Mouse (Mus musculus): ENCODE measurements around the gene Pigq.

DNA sequence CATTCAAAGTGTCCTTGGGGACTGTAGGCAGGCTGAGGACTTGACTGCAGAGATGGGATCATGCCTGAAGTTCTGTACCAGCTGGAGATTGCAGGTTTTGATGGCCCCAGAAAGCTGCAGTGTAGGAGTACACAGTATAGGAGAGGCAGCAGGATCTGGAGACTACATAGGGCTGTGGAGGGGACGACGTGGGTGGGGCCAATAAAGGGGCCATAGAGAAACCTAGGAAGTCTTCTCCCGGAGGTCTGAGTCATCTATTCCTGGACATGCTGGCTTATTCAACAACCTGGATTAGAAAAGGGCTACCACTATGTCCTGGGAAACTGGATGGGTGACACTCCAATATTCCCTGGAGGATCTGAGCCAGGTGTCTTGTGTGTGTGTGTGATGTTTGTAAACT is 11.0 kb upstream of the Pigq start:
- TF ChIP-seq POLR2AphosphoS2 (IDR thresholded peaks at IDR 0.05; ENCODE audit: insufficient read length, low read depth) (no peak), TCF12 (IDR thresholded peaks at IDR 0.05; ENCODE audit: insufficient read depth, poor library complexity, severe bottlenecking) (no peak), POLR2A (IDR thresholded peaks at IDR 0.05; ENCODE audit: insufficient read length, low read depth) (no peak), MYOG (IDR thresholded peaks at IDR 0.05; ENCODE audit: control insufficient read depth in 1 of 3, insufficient read depth in 1 of 3, insufficient read length in 2 of 3, low read depth in 2 of 3) (no peak), CEBPB (IDR thresholded peaks at IDR 0.05; ENCODE audit: insufficient read depth, poor library complexity, severe bottlenecking) (no peak), USF1 (IDR thresholded peaks at IDR 0.05; ENCODE audit: low read depth) (no peak), MAX (IDR thresholded peaks at IDR 0.05; ENCODE audit: low read depth) (no peak), TCF3 (IDR thresholded peaks at IDR 0.05; ENCODE audit: insufficient read length, low read depth) (no peak), MYOD1 (IDR thresholded peaks at IDR 0.05; ENCODE audit: control insufficient read depth in 1 of 3, insufficient read length in 2 of 3, low read depth in 2 of 3) (no peak), E2F4 (IDR thresholded peaks at IDR 0.05; ENCODE audit: insufficient read depth) (no peak)

Data from myocyte (in vitro differentiated cells).